Mouse (Mus musculus) frontal cortex, postnatal 10 days (tissue): ENCODE measurements around the gene Samd1.
A peak's percentile ranks its signal among the peaks of the same experiment; 100 is the strongest.
"Not testable (repeated sequence)": the region's sequence is repeated elsewhere in the genome, so short reads cannot be mapped to it uniquely, and the experiment has no call there.

ENCODE experiments used
- DNase-seq, 2 experiments: peaks; one replicate each; pipeline ENCODE4 v3.0.0; 2022; ENCODE audit warnings: low spot score in 2 of 2, mixed read lengths in 1 of 2

Gene Samd1

GRCm38 (mm10) chr8:83983222-83983621 lies 14.2 kb upstream of the Samd1 start:
- not testable (repeated sequence) for DNase-seq

- no peak for DNase-seq
Observed at GRCm38 (mm10) chr8:83989243-83989642, 8.2 kb upstream of the Samd1 start.

GRCm38 (mm10) chr8:83990170-83990569 lies 7.3 kb upstream of the Samd1 start:
- no peak for DNase-seq

- no peak for DNase-seq
Observed at GRCm38 (mm10) chr8:83992488-83992887, 5.0 kb upstream of the Samd1 start.

GRCm38 (mm10) chr8:83994030-83994429 lies 3.4 kb upstream of the Samd1 start:
- no peak for DNase-seq

- no peak for DNase-seq
Observed at GRCm38 (mm10) chr8:83995973-83996372, 1.5 kb upstream of the Samd1 start.

- peak; percentile 71 to 80 for DNase-seq
Observed at GRCm38 (mm10) chr8:83996567-83997505, 636 bp upstream of the Samd1 start.

- peak in 1 of 2 experiments; percentile 64 for DNase-seq
Observed at GRCm38 (mm10) chr8:83998231-83999056, 972 bp downstream of the Samd1 start.

GRCm38 (mm10) chr8:83999057-83999705 lies 1.7 kb downstream of the Samd1 start:
- no peak for DNase-seq

GRCm38 (mm10) chr8:83999825-84000224 lies 2.4 kb downstream of the Samd1 start:
- no peak for DNase-seq

GRCm38 (mm10) chr8:84001281-84002000 lies 4.0 kb downstream of the Samd1 start, which contains the start of gene 1700067K01Rik:
Gene 1700067K01Rik (plus strand): TSS chr8:84001502.
- DNase-seq: no peak

GRCm38 (mm10) chr8:84002957-84003611 lies 5.6 kb downstream of the Samd1 start:
- DNase-seq: no peak

GRCm38 (mm10) chr8:84003612-84004246 lies 6.3 kb downstream of the Samd1 start:
- DNase-seq: no peak

- peak; percentile 90 to 91 for DNase-seq
Observed at GRCm38 (mm10) chr8:84004533-84005201, 7.2 kb downstream of the Samd1 start.

- DNase-seq: not testable (repeated sequence)
Observed at GRCm38 (mm10) chr8:84005502-84005901, 8.0 kb downstream of the Samd1 start.

- no peak for DNase-seq
Observed at GRCm38 (mm10) chr8:84008362-84008761, 10.9 kb downstream of the Samd1 start.

- DNase-seq: peak in 1 of 2 experiments; percentile 80
Observed at GRCm38 (mm10) chr8:84009876-84010275, 12.4 kb downstream of the Samd1 start.

GRCm38 (mm10) chr8:84010625-84011611 lies 13.4 kb downstream of the Samd1 start:
- DNase-seq: peak in 1 of 2 experiments; percentile 70
